Mouse (Mus musculus): ENCODE data around the gene Col4a3.

- TF ChIP-seq CTCF (conservative IDR thresholded peaks at IDR 0.05; ENCODE audit: low read length) (no peak), NANOG (IDR thresholded peaks at IDR 0.05; ENCODE audit: borderline replicate concordance, low read length) (no peak)
Measured at GRCm38 (mm10) chr1:82618001-82618400, 31.3 kb downstream of the Col4a3 start.

All from E14TG2a.4 (cell line).